Comparison of ENCODE assay signal across 8 mouse cellular contexts in the genomic region with DNA sequence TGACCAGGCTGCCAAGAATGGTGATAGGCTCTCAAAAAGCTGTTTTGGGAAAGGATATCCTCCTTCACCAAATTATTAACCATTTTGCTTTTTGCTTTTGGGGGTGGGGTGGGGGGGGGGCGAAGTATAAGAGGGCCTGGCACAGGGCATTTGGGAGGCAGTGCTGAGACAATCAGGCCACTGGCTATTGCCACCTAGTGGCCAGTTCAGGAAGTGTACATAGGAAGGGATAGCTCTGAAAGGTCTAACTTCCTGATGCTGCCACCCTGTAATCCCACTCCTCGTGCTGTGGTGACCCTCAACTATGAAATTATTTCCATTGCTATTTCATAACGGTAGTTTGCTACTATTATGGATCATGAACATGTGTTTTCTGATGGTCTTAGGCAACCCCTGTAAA. TPM values are rescaled to one million over a fixed set of nuclear protein-coding genes. Genes with fewer than 3 reads are reported as not detected.
DNase-seq lines count a peak whose midpoint lies in the region; ATAC-seq and TF ChIP-seq lines count a peak whose summit lies in the region.

No protein-coding gene starts in this region.

- H3K36me3 ChIP-seq in kidney, postnatal 0 days (ENCODE audit: insufficient read depth, low read length), result no peaks in the 10 kb centered on the region
- H3K36me3 ChIP-seq in kidney, embryonic 14.5 days (ENCODE audit: control insufficient read depth, insufficient read depth, low read length), result no peaks in the 10 kb centered on the region
- no peaks in the 10 kb centered on the region for H3K36me3 ChIP-seq in CH12.LX (replicated peaks in 1 of 2; ENCODE audit: control insufficient read depth in 1 of 2, insufficient read depth in 1 of 2, low read length in 1 of 2)

- no peaks in the 10 kb centered on the region for H3K4me1 ChIP-seq in kidney, postnatal 0 days (replicated peaks; ENCODE audit: insufficient read depth, low read length)
- 0 out of 2 replicates have a peak, but pooled peaks cover 7% of the 10 kb centered on the region for H3K4me1 ChIP-seq in kidney, embryonic 14.5 days (ENCODE audit: control insufficient read depth, insufficient read depth, low read length)
- peaks cover 4 to 11% of the 10 kb centered on the region in 2 experiments; a peak in 3 of 4 replicates for H3K4me1 ChIP-seq in CH12.LX (ENCODE audit: control insufficient read depth in 1 of 2, insufficient read depth in 2 of 2)

- 92% methylated on average over 3 of the region's 3 CpGs for WGBS in kidney, postnatal 0 days
- whole genome bisulfite sequencing in kidney, embryonic 14.5 days, result 91% methylated on average over 3 of the region's 3 CpGs

- TF ChIP-seq RAD21 in CH12.LX (IDR thresholded peaks at IDR 0.05; ENCODE audit: low read depth, low read length), result no peak; the same call in 1 of the 2 replicates

- ATAC-seq in CD4-positive, CD25-positive, alpha-beta regulatory T cell, adult 4 months, result no peak
- no peak for ATAC-seq in kidney, postnatal 0 days (replicated peaks; ENCODE audit: low FRiP score, low read depth)
- ATAC-seq in kidney, embryonic 14.5 days (ENCODE audit: low FRiP score, low TSS enrichment), result no peak
- peak; percentile 52; the same call in 1 of the 2 replicates for ATAC-seq in erythroblast, adult 5-6 weeks (replicated peaks; ENCODE audit: low FRiP score, poor library complexity, severe bottlenecking)

- in situ Hi-C loops in CH12.LX (cut with MboI; ENCODE audit: low pct_ligation_motif_present, low pct_unique_long_range_greater_than_20kb, low sequenced_read_pairs), result no loop called here

- no peak for TF ChIP-seq POLR2A in CH12.LX (IDR thresholded peaks at IDR 0.05; ENCODE audit: low read depth, low read length)

- H3K79me2 ChIP-seq in CH12.LX (replicated peaks; ENCODE audit: control insufficient read depth, extremely low read depth, insufficient read depth, poor library complexity, severe bottlenecking), result no peaks in the 10 kb centered on the region

- no peak overlapping the region for H3K9ac ChIP-seq in kidney, postnatal 0 days (ENCODE audit: low read depth, low read length)
- no peak overlapping the region for H3K9ac ChIP-seq in kidney, embryonic 14.5 days (ENCODE audit: low read depth, low read length)
- no peak overlapping the region for H3K9ac ChIP-seq in CH12.LX (ENCODE audit: insufficient read depth, low read depth)

- peak; percentile 40; the same call in 1 of the 2 replicates for TF ChIP-seq CTCF in kidney, postnatal 0 days (IDR thresholded peaks at IDR 0.05; ENCODE audit: low read depth)
- peak in 1 of 2 experiments; percentile 48; a peak in 2 of 4 replicates for TF ChIP-seq CTCF in CH12.LX (conservative IDR thresholded peaks at IDR 0.05 in 1 of 2, IDR thresholded peaks at IDR 0.05 in 1 of 2; ENCODE audit: low read depth in 2 of 2, low read length in 2 of 2)

- H3K27ac ChIP-seq in kidney, postnatal 0 days, result no peak overlapping the region
- H3K27ac ChIP-seq in kidney, embryonic 14.5 days (ENCODE audit: low read depth, low read length), result no peak overlapping the region
- H3K27ac ChIP-seq in CH12.LX (ENCODE audit: insufficient read depth, low read depth), result no peak overlapping the region

- no peak for TF ChIP-seq EP300 in CH12.LX (IDR thresholded peaks at IDR 0.05; ENCODE audit: low read length)

- H3K4me2 ChIP-seq in kidney, postnatal 0 days (ENCODE audit: low read length), result no peak overlapping the region
- H3K4me2 ChIP-seq in kidney, embryonic 14.5 days (replicated peaks; ENCODE audit: low read depth, low read length), result no peak overlapping the region
- no peak overlapping the region for H3K4me2 ChIP-seq in CH12.LX (ENCODE audit: insufficient read depth, low read depth, poor library complexity, severe bottlenecking)

- dilution Hi-C loops in CH12.LX (cut with MboI; ENCODE audit: extremely low pct_ligation_motif_present, extremely low pct_unique_long_range_greater_than_20kb, low sequenced_read_pairs), result no loop called here

- no peak overlapping the region for H3K4me3 ChIP-seq in kidney, postnatal 0 days (replicated peaks; ENCODE audit: low read depth, low read length)
- no peak overlapping the region for H3K4me3 ChIP-seq in kidney, embryonic 14.5 days (ENCODE audit: low read length)
- H3K4me3 ChIP-seq in CH12.LX (replicated peaks in 1 of 3; ENCODE audit: low read depth in 2 of 3, low read length in 2 of 3, poor library complexity in 1 of 3), result no peak overlapping the region

- peak; percentile 68 for DNase-seq in CD4-positive, CD25-positive, alpha-beta regulatory T cell, adult 2 months (ENCODE audit: low read depth, low spot score)
- DNase-seq in kidney, postnatal 0 days (ENCODE audit: low spot score), result no peak
- DNase-seq in CH12.LX (ENCODE audit: extremely low read depth), result peak; percentile 36
- DNase-seq in right cerebral cortex, postnatal 14 days, result no peak
- DNase-seq in kidney, adult 18-20 months, result no peak

- no peaks in the 10 kb centered on the region for H3K27me3 ChIP-seq in kidney, postnatal 0 days (ENCODE audit: insufficient read depth, low read length)
- H3K27me3 ChIP-seq in kidney, embryonic 14.5 days (ENCODE audit: control insufficient read depth, insufficient read depth, low read length), result no peaks in the 10 kb centered on the region
- no peaks in the 10 kb centered on the region for H3K27me3 ChIP-seq in CH12.LX (replicated peaks)

- no peaks in the 10 kb centered on the region for H3K9me3 ChIP-seq in kidney, postnatal 0 days (replicated peaks; ENCODE audit: low read length)
- H3K9me3 ChIP-seq in kidney, embryonic 14.5 days (ENCODE audit: control insufficient read depth, low read length), result peaks cover 5% of the 10 kb centered on the region
- H3K9me3 ChIP-seq in CH12.LX (replicated peaks; ENCODE audit: low read length), result peaks cover 10% of the 10 kb centered on the region

TF ChIP-seq in CH12.LX, 34 proteins besides CTCF, POLR2A, EP300 and RAD21 (continues in another document):
- TF ChIP-seq POLR2AphosphoS2 (IDR thresholded peaks at IDR 0.05; ENCODE audit: low read depth, low read length) (no peak), JUND (conservative IDR thresholded peaks at IDR 0.05; ENCODE audit: low read depth, low read length) (no peak), MAZ (IDR thresholded peaks at IDR 0.05; ENCODE audit: low read depth, low read length) (no peak), CHD2 (IDR thresholded peaks at IDR 0.05; ENCODE audit: low read length) (no peak), JUN (IDR thresholded peaks at IDR 0.05; ENCODE audit: insufficient read depth, low read depth, low read length) (no peak), GABPA (IDR thresholded peaks at IDR 0.05; ENCODE audit: insufficient replicate concordance, low read depth, low read length) (no peak), ELF1 (IDR thresholded peaks at IDR 0.05; ENCODE audit: low read depth, low read length) (no peak), BHLHE40 (IDR thresholded peaks at IDR 0.05; ENCODE audit: low read depth, low read length) (no peak), ZNF384 (IDR thresholded peaks at IDR 0.05; ENCODE audit: low read depth, low read length) (no peak), E2F4 (IDR thresholded peaks at IDR 0.05; ENCODE audit: insufficient replicate concordance, low read depth, low read length) (no peak), MAX (IDR thresholded peaks at IDR 0.05; ENCODE audit: low read length) (no peak), ZKSCAN1 (IDR thresholded peaks at IDR 0.05; ENCODE audit: borderline replicate concordance, low read depth, low read length) (no peak)

RNA-seq across cellular contexts. Expression of a gene that starts 5.5 kb away (rescaled TPM):
- polyA plus RNA-seq in CD4-positive, CD25-positive, alpha-beta regulatory T cell, adult 4 months (2017; shearing (Covaris generic)), result under 1 TPM; 0.30 to 0.96 TPM
- polyA plus RNA-seq in kidney, postnatal 0 days (2015; fragmentation: Nextera tagmentation; extraction: Ambion mirVana), result 42.6 and 44.5 TPM in 2 replicates
- polyA plus RNA-seq in kidney, embryonic 14.5 days (2014; fragmentation: Nextera tagmentation; extraction: Ambion mirVana), result 44.2 and 54.9 TPM in 2 replicates
- total RNA-seq in CH12.LX (2012; rRNA removed) (16.5 and 51.2 TPM in 2 replicates), CH12.LX (2014; rRNA removed) (3.1 and 3.3 TPM in 2 replicates)
- polyA plus RNA-seq in CH12.LX (2012; ENCODE audit: insufficient read length, low read depth), result 11.0 and 11.8 TPM in 2 replicates
- total RNA-seq in erythroblast, adult 5-6 weeks (2015; ENCODE audit: low replicate concordance), result 11.9 and 14.0 TPM in 2 replicates
- 9.7 and 17.0 TPM in 2 replicates for total RNA-seq in erythroblast, adult 5-6 weeks (2017; ENCODE audit: low replicate concordance)

RNA-seq across cellular contexts. Expression of a gene that starts 16.4 kb away (rescaled TPM):
- polyA plus RNA-seq in CD4-positive, CD25-positive, alpha-beta regulatory T cell, adult 4 months (2017; shearing (Covaris generic)), result 100 to 1,000 TPM; 173 to 320 TPM
- polyA plus RNA-seq in kidney, postnatal 0 days (2015; fragmentation: Nextera tagmentation; extraction: Ambion mirVana), result 26.2 and 27.0 TPM in 2 replicates
- polyA plus RNA-seq in kidney, embryonic 14.5 days (2014; fragmentation: Nextera tagmentation; extraction: Ambion mirVana), result 14.0 and 18.9 TPM in 2 replicates
- total RNA-seq in CH12.LX (2012; rRNA removed), result 58.7 and 76.6 TPM in 2 replicates
- total RNA-seq in CH12.LX (2014; rRNA removed), result 64.0 and 71.5 TPM in 2 replicates
- 62.9 and 72.1 TPM in 2 replicates for polyA plus RNA-seq in CH12.LX (2012; ENCODE audit: insufficient read length, low read depth)
- total RNA-seq in erythroblast, adult 5-6 weeks (2015; ENCODE audit: low replicate concordance), result 15.7 and 16.7 TPM in 2 replicates
- 15.9 and 27.1 TPM in 2 replicates for total RNA-seq in erythroblast, adult 5-6 weeks (2017; ENCODE audit: low replicate concordance)

RNA-seq across cellular contexts. Expression of a gene that starts 40.3 kb away (rescaled TPM):
- polyA plus RNA-seq in CD4-positive, CD25-positive, alpha-beta regulatory T cell, adult 4 months (2017; shearing (Covaris generic)), result 1 to 10 TPM; 2.5 to 4.0 TPM
- 6.6 and 6.9 TPM in 2 replicates for polyA plus RNA-seq in kidney, postnatal 0 days (2015; fragmentation: Nextera tagmentation; extraction: Ambion mirVana)
- 7.6 and 12.4 TPM in 2 replicates for polyA plus RNA-seq in kidney, embryonic 14.5 days (2014; fragmentation: Nextera tagmentation; extraction: Ambion mirVana)
- 12.5 and 13.2 TPM in 2 replicates for total RNA-seq in CH12.LX (2012; rRNA removed)
- total RNA-seq in CH12.LX (2014; rRNA removed), result 17.4 and 18.3 TPM in 2 replicates
- polyA plus RNA-seq in CH12.LX (2012; ENCODE audit: insufficient read length, low read depth), result 7.5 and 8.3 TPM in 2 replicates
- 11.0 and 13.2 TPM in 2 replicates for total RNA-seq in erythroblast, adult 5-6 weeks (2015; ENCODE audit: low replicate concordance)
- 12.4 and 14.3 TPM in 2 replicates for total RNA-seq in erythroblast, adult 5-6 weeks (2017; ENCODE audit: low replicate concordance)

RNA-seq across cellular contexts. Expression of a gene that starts 41.9 kb away (rescaled TPM):
- 10 to 100 TPM in 1 of 2 experiments, 1 to 10 TPM in 1; 8.9 to 10.8 TPM for polyA plus RNA-seq in CD4-positive, CD25-positive, alpha-beta regulatory T cell, adult 4 months (2017; shearing (Covaris generic))
- 21.5 and 24.3 TPM in 2 replicates for polyA plus RNA-seq in kidney, postnatal 0 days (2015; fragmentation: Nextera tagmentation; extraction: Ambion mirVana)
- 19.0 and 19.8 TPM in 2 replicates for polyA plus RNA-seq in kidney, embryonic 14.5 days (2014; fragmentation: Nextera tagmentation; extraction: Ambion mirVana)
- total RNA-seq in CH12.LX (2012; rRNA removed) (10.0 and 13.9 TPM in 2 replicates), CH12.LX (2014; rRNA removed) (5.9 and 8.1 TPM in 2 replicates)
- polyA plus RNA-seq in CH12.LX (2012; ENCODE audit: insufficient read length, low read depth), result 9.2 and 10.8 TPM in 2 replicates
- total RNA-seq in erythroblast, adult 5-6 weeks (2015; ENCODE audit: low replicate concordance), result 0.96 TPM in 1 of 2 replicates, not detected in the other
- 0.60 TPM in 1 of 2 replicates, not detected in the other for total RNA-seq in erythroblast, adult 5-6 weeks (2017; ENCODE audit: low replicate concordance)

Comparison
In these comparisons a context has a peak if more than half of its experiments do, and no peak if none do; other contexts are left out.
1. DNase-seq: peak in CD4-positive, CD25-positive, alpha-beta regulatory T cell, adult 2 months (single experiment) and CH12.LX (single experiment); none in kidney, postnatal 0 days (single experiment), right cerebral cortex, postnatal 14 days (single experiment) and kidney, adult 18-20 months (single experiment).